Mouse (Mus musculus) retina, postnatal 7 days (tissue): ENCODE data around the gene Primpol.

ENCODE experiments used
- DNase-seq: peaks from one replicate; pipeline ENCODE4 v3.0.0-alpha.2; 2012; ENCODE audit warnings: low read depth, low spot score

Gene Primpol

DNA sequence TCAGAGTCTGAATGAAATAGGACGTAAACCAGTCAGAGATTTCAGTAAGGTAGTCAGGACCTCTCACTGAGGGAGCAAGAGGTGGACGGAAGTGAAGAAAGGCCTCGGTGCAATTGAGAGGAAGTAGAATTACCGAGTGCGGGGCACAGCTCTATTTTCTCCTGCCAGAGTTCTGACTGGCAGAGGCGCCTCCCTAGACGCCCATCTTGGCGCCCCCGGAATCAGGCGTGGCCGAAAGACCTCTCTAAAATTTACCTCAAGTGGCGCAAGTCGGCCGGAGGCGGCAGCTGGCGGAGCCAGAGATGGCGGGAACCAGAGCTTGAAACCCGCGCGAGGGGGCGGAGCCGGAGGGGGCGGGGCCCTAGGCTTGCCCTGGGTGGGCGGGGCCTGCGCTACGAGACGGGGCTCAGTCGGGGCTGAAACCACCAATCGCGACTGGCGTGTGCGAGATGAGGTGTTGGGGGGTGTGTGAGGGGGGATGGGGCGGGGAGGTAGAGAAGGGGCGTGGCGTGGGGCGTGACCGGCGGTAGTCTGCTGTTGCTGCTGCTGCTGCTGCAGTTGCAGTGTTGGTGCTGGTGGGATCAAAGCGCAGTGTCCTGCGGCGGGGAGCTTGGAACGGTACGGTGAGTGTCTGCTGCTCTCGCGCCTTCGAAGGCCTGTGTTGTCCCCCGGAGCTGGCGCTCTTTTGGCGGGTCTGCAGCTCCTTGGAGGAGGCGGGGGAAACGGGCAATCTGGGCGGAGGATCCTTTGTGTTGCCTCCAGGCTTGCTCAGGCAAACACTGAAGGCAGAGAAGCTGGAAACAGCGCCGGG lies at the start of gene Primpol, which contains the start of gene Casp3:
Gene Primpol (minus strand): TSS at position 334 of the 811 bp plus-strand sequence.
Gene Casp3 (plus strand): TSS at position 413 of the 811 bp plus-strand sequence.
- peak; percentile 93 for DNase-seq

DNA sequence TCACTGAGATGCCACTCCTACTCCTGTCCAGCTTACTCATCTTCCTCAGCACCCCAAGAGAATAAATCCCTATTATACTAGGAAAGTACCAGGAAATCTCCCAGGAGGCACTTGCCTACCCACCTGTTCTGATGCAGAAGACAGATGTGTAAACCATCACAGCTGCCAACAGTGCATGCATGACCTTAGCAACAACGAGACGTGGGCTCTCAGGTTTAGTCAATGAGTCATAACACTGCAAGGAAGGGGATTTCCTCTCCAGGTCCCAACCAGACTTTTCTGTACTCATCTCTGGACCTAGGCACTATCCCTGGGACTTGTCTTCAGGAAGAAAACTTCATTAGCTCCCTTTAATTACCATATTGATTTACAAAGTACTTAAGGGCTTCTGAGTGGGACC lies 38.9 kb upstream of the Primpol start:
- no peak for DNase-seq

DNA sequence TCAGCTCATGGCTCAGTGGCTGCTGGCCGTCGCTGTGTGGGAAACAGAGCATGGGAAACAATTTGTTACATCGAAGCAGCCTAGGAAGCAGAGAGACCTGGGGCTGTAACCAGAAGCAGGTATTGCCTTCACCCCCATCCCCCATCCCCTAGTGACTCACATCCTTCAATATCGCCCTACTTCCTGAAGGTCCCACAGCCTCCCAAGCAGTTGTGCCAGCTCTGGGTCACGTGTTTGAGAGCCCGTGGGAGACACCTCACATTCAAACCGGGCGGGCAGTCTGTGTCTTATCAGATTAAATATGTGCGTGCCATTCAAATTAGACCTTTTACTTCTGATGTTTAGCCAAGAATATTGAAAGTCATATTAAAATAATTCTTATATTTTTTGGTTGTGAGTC lies 34.9 kb upstream of the Primpol start:
- DNase-seq, result no peak

DNA sequence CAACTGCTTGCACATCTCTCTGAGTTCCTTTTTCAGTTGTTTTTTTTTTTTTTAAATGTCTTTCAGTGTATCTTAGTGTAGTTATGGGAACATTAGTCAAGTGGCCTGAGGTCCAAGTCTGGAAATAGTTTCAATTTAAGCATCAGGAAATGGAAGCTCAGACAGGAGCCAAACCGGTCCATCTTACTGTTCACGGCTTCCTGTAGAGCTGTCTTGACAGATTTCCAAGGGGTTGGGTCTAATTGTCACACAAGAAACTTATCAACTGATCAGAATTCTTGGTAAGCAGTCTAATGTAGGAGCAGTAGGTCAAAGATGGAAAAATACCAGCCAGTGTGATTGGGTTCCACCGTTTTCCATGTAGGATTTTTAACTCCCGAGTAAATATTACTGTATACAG lies 31.4 kb upstream of the Primpol start:
- no peak for DNase-seq

DNA sequence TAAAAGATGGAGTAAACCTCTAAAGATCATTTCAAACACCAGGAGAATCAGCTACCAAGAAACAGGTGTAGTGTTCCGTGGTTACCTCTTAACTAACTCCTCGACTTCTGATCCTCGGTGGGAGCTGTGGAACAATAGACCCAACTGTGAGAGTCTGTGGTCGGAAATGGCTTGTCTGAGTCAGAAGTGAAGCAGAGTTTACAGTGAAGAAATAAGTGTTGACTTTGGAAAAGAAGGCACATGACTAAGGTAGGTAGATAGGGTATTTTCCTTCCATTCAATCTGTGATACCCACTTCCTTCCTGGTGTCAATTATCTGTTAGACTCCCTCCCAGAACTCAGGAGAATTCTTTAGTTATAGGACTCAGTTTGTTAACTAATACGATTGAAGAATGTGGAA lies 24.3 kb upstream of the Primpol start:
- no peak for DNase-seq

DNA sequence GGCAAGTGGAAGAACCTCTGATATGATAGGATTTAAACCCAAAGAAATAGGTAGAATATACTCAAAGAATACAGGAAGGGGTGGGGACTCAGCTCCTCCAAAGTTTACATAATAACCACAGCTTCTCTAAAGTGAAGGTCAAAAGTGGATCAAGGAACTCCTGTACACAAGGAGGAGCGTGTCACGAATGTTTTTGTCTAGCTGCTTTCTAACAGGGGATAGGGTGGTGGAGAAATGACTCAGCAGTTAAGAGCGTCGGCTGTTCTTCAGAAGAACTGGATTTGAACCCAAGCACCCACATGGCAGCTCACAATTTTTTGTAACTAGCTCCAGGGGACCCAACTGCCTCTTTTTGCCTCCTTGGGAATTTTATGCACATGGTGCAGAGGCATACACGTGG lies 22.8 kb upstream of the Primpol start:
- DNase-seq, result no peak

DNA sequence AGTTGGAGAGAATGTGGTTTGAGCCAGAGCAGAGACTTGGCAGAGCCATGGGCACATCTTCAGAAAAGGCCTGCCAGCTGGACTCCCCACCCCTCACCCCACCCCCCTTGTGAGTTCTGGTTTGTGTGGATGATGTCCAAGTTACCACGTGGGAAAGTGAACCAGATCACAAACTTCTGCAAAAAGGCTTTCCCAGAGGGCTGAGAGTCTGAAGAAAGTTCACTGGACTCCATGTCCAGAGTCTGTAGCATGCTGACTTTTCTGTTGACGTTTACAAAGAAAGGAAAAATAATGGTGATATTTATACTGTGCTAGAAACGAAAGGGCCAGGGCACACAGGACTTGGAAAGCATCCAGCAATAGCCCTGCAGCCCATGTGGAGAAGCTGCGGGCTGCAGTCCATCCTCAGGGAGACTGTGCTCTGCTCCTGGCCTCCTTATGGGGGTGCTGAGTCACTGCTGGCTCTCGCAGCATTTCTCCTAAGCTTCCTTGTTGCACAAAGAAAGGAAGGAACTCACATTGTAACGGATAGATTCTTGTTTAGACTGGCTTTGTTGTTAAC lies 22.1 kb upstream of the Primpol start:
- no peak for DNase-seq

DNA sequence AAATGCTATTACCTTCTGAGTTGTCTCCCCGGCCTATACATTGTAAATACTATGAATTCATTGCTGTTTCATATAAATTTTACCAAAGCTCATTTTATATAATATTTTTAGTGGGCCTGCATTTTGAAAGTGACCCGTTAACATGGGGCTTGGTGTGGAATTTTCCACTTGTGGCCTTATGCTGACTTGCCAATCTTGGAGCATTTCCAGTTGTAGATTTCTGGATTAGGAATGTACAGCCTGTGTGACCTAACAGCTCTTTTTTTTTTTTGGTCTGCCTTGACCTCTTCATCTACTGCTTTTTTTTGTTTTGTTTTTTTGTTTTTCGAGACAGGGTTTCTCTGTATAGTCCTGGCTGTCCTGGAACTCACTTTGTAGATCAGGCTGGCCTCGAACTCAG lies 13.9 kb upstream of the Primpol start:
- no peak for DNase-seq

DNA sequence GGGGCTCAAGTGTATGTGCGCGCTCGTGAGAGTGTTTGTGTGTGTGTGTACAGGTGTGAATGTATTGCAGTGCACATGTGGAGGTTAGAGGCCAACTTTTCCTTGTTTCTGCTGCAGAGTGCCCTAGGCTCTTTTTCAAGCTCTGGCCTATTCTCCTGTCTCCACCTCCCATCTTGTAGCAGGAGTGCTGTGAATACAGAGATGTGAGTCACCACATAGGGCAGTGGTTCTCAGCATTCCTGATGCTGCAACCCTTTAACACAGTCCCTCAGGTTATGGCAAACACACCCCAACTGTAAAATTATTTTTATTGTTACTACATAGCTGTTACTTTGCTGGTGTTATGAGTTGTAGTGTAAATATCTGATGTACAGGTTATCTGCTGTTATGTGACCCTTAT lies 13.4 kb upstream of the Primpol start:
- no peak for DNase-seq

DNA sequence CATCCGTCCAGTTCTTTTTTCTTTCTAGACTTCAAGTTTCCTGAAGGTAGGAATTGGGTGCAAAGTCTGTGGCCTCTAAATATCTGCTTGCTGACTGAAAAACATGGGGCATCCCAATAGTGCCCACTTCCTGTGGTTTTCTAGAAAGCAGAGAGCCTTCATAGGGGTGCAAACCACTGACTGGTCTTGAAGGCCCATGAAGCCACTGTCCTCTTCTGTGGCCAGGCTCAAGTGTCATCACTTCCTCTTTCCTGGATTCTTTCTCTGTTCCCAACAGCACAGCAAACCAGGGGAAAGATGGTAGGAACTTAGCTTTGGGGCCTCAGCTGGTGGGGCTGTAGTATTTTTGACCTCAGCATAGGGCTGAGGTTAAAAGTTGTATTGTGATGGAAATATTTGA lies 11.6 kb upstream of the Primpol start:
- DNase-seq, result no peak

DNA sequence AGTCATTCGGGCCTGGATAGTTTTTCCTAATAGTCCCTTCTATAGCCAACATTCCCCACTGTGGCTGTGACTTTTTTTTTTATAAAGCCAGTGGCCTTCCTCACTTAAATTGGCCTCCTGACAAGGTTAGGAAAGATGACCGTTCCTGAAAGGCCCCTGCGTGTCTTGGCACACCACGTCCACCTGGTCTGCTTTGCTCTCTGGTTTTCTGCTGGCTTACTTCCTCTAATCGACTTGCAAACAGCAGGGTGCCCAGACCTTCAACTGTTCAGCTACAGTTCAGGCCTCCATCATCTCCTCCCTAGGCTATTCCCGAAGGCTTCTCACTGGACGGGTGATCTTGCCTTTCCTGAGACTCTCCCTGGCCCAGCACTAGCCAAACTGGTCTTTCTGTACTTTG lies 10.9 kb upstream of the Primpol start:
- no peak for DNase-seq

DNA sequence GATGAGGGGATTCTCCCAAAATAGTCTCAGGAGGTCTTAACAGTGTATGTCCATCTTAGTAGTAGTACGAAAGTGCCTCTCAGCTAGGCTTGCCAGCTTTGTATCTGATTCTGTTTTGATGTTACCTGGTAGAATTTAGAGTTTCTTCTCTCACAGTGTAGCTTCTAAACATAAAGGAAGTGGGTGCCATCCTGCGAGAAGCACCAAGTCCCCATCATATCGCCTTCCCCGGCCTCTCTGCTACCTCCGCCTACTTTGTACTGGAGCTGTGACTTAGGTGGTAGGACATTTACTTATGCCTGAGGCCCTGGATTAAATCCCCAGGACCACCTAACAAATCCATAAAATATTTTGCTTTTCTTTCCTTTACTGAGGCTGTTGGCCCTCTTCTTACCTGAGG lies 9.6 kb upstream of the Primpol start:
- no peak for DNase-seq

DNA sequence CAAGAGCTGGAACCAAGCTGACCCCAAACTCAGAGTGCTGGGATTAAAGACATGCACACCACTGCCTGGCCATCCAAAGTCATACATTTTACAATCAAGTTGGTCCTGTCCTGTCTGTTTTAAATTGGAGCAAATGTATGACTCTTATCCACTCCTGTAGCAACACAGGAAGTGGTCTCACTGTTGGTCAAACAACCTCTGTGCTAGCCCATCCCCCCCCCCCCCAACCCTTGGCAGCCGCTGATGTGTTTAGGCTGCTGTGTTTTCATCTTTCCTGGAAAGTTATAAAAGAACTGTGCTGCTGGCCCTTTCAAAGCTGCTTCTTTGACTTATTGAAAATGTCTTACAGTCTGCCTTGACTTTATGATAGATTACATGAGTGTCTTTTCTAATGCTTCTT lies 8.2 kb upstream of the Primpol start:
- no peak for DNase-seq

DNA sequence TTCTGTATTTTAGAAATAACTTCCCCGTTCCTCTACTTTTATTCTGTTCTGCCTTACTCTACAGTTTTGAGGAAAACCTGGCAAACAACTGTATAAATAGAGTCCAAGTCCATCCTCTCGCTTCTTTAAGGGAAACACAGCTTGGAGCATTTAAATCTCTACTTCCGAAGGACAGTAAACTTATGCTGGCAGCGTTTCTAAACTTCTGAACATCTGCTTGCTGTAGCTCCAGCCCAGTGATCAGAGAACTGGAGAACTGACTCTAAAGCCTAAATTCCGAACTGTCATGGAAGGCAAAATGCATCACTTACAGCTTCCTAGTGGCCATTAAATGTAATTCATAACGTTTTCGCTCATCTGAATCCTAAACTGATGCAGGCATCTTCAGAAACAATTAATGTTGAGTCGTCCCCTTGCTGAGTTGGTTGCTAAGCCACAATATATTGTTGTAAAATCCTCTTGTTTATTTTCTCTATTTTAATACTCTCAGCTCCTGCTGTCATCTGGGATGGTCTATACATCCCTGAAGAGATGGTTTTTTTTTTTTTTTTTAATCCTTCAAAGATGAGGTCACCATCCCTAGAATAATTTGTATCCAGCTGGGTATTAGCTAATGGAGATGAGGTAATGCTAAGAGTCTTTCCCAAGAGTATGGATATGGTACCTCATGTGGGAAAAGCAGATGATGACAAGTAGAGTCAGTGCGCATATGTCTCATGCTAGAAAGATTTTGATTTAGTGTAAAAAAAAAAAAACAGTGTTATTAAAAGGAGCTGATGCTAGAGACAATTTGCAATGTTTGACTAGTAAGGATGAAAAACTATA lies 5.6 kb upstream of the Primpol start:
- DNase-seq, result no peak

DNA sequence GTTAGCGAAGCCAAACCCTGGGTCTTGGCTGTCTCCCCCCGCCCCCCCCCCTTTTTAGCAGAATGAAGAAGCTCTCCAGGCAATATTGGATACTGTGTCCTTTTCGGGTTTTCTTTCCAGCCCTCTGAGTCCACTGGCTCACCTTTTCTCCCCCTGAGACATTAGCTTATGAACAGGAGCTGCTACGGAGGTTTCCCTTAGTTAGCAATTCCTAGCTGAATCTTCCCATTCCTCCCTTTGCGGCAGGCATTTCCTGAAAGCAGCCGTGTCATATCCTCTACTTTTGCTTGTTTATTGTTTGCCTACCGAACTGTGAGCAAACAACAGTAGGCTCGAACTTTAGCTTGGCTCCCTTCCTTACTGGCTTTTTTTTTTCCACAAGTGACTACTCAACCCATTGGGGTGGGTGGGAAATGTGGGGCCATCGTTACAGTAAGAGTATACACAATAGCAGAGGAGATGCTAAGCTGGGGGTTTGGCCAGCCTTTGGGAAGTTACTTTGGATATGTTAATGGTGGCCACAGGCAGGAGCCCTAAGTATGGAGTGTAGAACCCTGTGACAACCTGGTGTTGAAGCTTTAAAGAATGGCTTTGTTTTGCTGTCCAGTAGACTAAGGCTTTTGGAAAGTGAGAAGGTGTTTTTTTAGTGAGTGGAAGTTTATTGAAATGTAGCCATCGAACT lies 1.8 kb upstream of the Primpol start:
- DNase-seq, result no peak

DNA sequence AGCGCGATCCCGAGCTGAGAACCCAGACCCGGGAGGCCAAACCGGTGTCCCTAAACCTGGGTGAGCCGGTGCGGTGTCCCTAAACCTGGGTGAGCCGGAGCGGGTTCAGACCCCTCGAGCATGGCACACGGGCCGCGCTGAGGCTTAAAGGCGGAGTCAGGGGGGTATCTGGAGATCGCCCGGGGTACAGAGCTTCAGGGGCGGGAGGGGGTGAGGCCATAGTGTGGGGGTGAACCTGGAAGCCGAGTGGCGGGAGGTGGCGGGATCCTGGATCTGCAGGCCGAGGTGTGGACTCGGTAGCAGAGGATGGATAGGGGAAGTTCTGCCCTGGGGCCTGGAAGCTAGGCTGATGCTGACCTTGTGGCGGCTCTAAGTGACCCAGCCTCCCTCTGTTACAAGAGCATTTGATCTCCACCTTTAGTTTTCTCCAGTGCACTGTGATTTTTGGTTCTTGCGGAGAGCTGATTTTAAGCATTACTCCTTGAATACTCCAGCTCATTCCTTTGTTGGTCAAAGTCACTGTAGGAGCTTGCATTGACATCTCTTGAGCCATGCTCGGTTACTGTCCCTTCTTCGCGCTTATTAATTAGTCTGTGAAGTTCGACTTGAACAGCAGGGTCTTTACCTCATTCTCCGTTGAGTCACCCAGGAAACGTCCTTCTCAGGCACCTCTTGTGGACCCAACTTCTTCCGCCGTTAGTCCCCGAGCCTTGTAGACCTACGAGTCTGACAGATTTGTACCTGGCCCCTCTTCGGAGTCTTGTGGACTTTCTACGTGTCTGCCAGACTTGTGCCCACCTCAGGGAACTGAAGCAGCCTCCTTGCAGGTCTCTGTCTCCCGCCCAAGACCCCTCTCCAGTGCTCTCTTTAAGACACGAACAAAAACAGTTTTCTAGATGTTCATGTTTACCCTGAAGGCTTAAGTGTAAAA lies 943 bp upstream of the Primpol start:
- no peak for DNase-seq

DNA sequence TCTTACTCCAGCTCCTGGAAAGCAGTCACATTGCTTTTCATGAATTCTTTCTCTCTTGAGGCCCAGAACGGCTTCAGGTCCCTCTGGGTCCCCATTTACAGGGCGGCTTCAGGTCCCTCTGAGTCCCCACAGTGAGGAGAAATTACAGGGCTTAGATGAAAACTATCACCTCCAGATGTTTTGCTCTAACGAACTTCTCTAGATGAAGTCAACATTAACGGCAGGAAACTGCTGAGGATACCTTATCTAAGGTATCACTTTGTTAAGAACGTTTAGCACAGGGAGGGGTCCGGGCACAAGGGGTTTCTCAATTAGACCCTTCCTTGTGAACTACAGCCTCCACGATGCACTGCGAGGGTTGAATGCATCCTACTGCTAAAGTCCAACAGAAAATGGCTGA lies 1.1 kb downstream of the Primpol start:
- DNase-seq, result no peak

DNA sequence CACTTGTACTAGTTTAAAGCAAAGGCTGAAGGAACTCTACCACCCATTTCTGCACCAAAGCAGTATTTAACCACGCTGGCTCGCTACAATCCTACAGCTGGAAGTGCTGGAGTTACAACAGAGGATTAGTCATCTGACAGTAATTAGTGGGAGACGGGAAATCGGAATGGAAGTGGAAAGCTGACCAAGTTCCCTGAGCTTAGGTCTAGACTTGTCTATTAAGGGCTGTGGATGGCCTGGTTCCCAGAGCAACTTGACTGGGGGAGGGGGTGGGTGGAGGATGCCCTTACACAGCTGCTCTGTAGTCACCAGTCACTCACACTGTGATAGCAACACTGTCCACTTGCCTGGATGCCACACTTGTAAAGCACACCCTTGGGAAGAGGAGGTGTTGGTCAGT lies 3.6 kb downstream of the Primpol start:
- no peak for DNase-seq

DNA sequence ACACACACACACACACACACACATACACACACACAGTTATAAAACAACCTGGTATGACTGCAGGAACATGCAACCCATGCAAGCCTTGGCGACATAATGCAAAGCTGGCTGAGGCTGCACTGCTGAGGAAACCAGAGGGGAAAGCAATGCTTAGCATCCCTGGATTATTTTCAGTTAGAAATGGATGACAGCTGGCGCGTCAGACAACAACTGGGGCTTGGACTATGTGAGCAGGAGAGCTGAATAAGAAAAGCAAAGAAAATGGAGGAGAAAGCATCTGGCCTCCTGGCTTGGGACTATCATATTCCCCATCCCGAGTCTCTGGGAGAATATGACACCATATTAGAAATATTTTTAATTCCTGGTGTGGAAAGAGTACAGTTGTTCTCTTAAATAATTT lies 4.1 kb downstream of the Primpol start:
- no peak for DNase-seq

DNA sequence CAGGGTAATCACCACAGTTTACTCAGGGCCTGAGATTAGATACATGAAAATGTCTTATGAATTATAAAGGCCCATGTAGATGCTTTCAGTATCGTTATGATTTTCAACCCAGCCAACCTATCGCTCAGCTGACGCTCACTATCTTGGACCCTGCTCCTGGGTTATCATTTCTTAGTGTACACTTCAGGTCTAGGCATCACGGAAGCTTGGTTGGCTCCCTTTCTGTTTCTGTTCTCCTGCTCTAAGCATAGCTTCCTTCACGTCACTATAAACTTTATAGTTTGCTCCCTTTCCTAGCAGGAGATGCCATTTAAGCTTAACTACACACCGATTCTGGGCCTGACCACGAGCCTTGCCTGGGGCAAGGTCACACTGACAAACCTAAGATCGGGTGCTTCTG lies 5.5 kb downstream of the Primpol start:
- DNase-seq, result no peak

DNA sequence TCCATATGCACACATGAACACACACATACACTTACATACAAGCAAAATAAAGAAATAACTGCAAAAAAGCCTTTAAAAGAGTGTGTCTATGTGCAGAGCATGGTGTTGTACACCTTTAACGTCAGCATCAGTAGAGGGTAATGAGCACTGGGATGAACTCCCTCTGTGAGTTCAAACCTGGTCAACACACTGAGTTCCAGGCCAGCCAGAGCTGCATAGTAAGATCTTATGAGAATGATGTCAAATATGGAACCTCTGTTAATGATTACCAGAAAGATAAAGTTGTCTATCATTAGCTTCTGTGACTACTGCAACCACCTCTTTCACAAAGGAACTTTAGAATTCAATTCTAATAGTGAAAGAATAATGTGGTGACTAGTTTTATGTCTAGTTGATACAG lies 10.1 kb downstream of the Primpol start:
- DNase-seq, result no peak
